In genomic region chr11:107264889-107265615, GRCm38 (mm10) we compare ENCODE assay signal across 9 mouse cellular contexts.
A peak's percentile ranks its signal among the peaks of the same experiment; 100 is the strongest.
DNase-seq lines count a peak whose midpoint lies in the region; ATAC-seq and TF ChIP-seq lines count a peak whose summit lies in the region.
"Had no signal": no experiment of that assay in that cellular context is flagged by ENCODE, and none has a peak within 500 bp of the region (broad histone marks: within the 10 kb centered on the region; RNA-seq: fewer than 3 reads in every experiment).

No protein-coding gene starts in this region.

- TF ChIP-seq CTCF in brain, embryonic 14.5 days (IDR thresholded peaks at IDR 0.05; ENCODE audit: borderline replicate concordance, extremely low read depth, insufficient read depth, insufficient read length), result no peak
- no peak for TF ChIP-seq CTCF in lung, postnatal 0 days (IDR thresholded peaks at IDR 0.05)
- no peak for TF ChIP-seq CTCF in left cerebral cortex, adult 2 months (IDR thresholded peaks at IDR 0.05)

- TF ChIP-seq EP300 in lung, postnatal 0 days (IDR thresholded peaks at IDR 0.05), result no peak

- H3K4me1 ChIP-seq in lung, postnatal 0 days (ENCODE audit: insufficient read depth, low read depth, low read length), result no peaks in the 10 kb centered on the region

- no peak overlapping the region for H3K9ac ChIP-seq in lung, postnatal 0 days (replicated peaks; ENCODE audit: low read depth)

- no peak for TF ChIP-seq POLR2A in brain, embryonic 14.5 days (IDR thresholded peaks at IDR 0.05; ENCODE audit: borderline replicate concordance, extremely low read depth, insufficient read depth, insufficient read length, poor library complexity, severe bottlenecking)

- H3K4me3 ChIP-seq in lung, postnatal 0 days (ENCODE audit: low read depth, low read length), result no peak overlapping the region
- H3K4me3 ChIP-seq in left cerebral cortex, adult 2 months, result no peak overlapping the region

- ATAC-seq in lung, postnatal 0 days, result no peak
- no peak for ATAC-seq in megakaryocyte progenitor cell, adult 5-6 weeks (replicated peaks; ENCODE audit: poor library complexity)
- ATAC-seq: Patski had no signal

- peak; percentile 66 to 73 for DNase-seq in kidney, postnatal 25 days
- no peak for DNase-seq in kidney, adult 11 months
- peak; percentile 66 for DNase-seq in brain, embryonic 14.5 days (ENCODE audit: low read depth)
- peak; percentile 43 to 58 for DNase-seq in gastrocnemius, postnatal 36 days
- DNase-seq in lung, postnatal 0 days (ENCODE audit: low spot score), result peak; percentile 31
- no peak for DNase-seq in left cerebral cortex, postnatal 14 days (ENCODE audit: low spot score in 2 of 2)
- DNase-seq in left cerebral cortex, adult 2 months (ENCODE audit: extremely low spot score in 1 of 2, low spot score in 2 of 2), result no peak

- no peak overlapping the region for H3K4me2 ChIP-seq in lung, postnatal 0 days (replicated peaks; ENCODE audit: low read depth, low read length)

- H3K9me3 ChIP-seq in lung, postnatal 0 days (ENCODE audit: low read length), result peaks cover 3% of the 10 kb centered on the region; the same call in 1 of the 2 replicates

- H3K36me3 ChIP-seq in lung, postnatal 0 days (ENCODE audit: insufficient read depth, low read length), result no peaks in the 10 kb centered on the region

- WGBS in lung, postnatal 0 days, result 61% methylated on average over 20 of the region's 20 CpGs

- H3K27me3 ChIP-seq in lung, postnatal 0 days (replicated peaks; ENCODE audit: insufficient read depth, low read length), result no peaks in the 10 kb centered on the region
- H3K27me3 ChIP-seq: Patski had no signal

- no peak overlapping the region for H3K27ac ChIP-seq in lung, postnatal 0 days (ENCODE audit: low read length)
- no peak overlapping the region for H3K27ac ChIP-seq in left cerebral cortex, adult 2 months

- intact Hi-C loops in gastrocnemius, postnatal 36 days (cut with DNase I), result no loop called here
- intact Hi-C loops in left cerebral cortex, postnatal 14 days (cut with DNase I), result no loop called here
- intact Hi-C loops in left cerebral cortex, adult 2 months (cut with DNase I), result no loop called here

Comparison
In these comparisons a context has a peak if more than half of its experiments do, and no peak if none do; other contexts are left out.
1. DNase-seq: peak in kidney, postnatal 25 days (2 of 2), brain, embryonic 14.5 days (single experiment), gastrocnemius, postnatal 36 days (2 of 2) and lung, postnatal 0 days (single experiment); none in kidney, adult 11 months (single experiment), left cerebral cortex, postnatal 14 days (0 of 2) and left cerebral cortex, adult 2 months (0 of 2).